Mouse (Mus musculus) C2C12 (cell line): ENCODE data around the gene Pon3.

Experiments
- CTCF ChIP-seq: IDR thresholded peaks from one replicate; pipeline ENCODE4 v1.5.1; 2011; ENCODE audit not compliant: control insufficient read depth, insufficient read depth, insufficient read length
- MAX ChIP-seq: IDR thresholded peaks from one replicate; pipeline ENCODE4 v1.6.1; 2011; ENCODE audit warnings: mild to moderate bottlenecking, control low read depth
- USF1 ChIP-seq: IDR thresholded peaks from one replicate; pipeline ENCODE4 v1.6.1; 2011; ENCODE audit warnings: low read depth, mild to moderate bottlenecking, control low read depth, moderate library complexity

DNA sequence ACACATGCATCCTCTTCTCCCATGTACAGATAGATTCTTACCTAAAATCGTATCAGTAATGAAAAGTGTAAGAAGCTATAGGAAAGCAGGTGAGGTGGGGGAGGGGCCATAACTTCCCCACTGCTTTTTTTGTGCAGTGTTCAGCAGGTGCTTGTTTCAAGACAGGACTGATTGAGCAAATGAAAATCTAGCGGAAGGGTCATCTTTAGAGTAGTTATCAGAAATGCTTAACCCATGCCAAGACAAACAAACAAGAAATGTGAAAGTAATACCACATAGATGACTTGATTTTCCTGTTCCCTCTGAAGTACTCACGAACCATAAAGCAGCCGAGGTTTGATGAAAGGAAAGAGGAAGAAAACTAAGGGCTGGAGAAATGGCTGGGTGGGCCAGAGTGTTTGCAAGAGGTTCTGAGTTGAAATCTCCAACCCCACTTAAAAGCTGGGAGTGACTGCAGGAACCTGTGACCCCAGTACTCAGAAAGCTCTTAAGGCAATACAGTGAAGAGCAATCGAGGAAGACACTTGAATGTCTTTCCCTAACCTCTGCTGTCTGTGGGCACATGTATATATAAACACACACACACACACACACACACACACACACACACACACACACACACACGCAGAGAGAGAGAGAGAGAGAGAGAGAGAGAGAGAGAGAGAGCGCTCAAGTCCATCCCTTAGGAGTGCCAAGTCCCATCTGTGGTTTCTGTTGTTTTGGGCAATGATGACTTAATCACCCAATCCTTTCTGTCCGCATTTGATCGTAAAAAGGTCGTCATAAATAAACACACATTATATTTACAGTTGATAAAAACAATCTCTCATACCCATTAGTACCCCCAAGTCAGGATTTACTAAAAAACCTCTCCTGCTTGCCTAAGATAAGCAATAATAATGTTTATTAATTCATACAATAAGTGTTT, 6.5 kb upstream of the Pon3 start:
- TF ChIP-seq CTCF (no peak), USF1 (no peak), MAX (no peak)
